Mouse (Mus musculus): ENCODE measurements around the gene 1700067K01Rik.

DNA sequence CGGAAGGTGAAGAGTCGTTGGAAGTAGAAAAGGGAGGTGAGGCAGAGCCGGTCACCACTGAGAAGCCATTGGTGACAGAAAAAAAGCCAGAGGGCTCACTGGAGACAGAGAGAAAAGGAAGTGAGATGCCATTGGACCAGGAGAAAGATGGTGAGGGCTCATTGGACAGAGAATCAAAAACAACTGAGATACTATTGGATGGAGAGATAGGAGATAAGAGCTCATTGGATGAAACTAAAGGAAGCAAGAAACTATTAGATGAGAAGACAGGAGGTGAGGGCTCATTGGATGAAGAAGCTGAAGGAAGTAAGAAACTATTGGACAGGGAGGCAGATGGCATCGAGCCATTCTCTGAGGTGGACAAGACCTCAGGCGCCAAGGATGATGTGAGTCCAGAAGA lies 28.0 kb downstream of the 1700067K01Rik start:
- TF ChIP-seq POU5F1 (IDR thresholded peaks at IDR 0.05; ENCODE audit: borderline replicate concordance, low read length) (no peak), CTCF (conservative IDR thresholded peaks at IDR 0.05; ENCODE audit: low read length) (no peak)
